10 mouse cellular contexts compared by ENCODE assay signal in the genomic region with DNA sequence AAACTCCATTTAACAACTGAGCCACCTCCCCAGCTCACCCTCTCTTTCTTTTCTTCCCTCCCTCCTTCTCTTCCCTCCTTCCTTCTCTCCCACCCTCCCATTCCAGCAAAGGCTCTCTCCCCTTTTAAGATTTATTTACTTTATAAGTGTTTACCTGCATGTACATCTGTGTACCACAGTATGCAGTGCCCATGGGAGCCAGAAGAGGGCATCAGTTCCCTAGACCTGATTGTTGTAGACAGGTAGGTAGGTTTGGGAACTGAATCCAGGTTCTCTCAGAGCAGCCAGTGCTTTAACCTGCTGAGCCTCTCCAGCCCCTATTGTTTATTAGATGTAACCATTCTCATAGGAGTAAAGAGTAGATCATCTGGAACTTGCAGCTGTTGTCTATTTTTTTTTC. TPM values are rescaled to one million over a fixed set of nuclear protein-coding genes. Genes with fewer than 3 reads are reported as not detected.
DNase-seq lines count a peak whose midpoint lies in the region; ATAC-seq and TF ChIP-seq lines count a peak whose summit lies in the region.
"Had no signal": no experiment of that assay in that cellular context is flagged by ENCODE, and none has a peak within 500 bp of the region (broad histone marks: within the 10 kb centered on the region; RNA-seq: fewer than 3 reads in every experiment).

No protein-coding gene starts in this region.

- in situ Hi-C loops in CH12.LX (cut with MboI; ENCODE audit: low pct_ligation_motif_present, low pct_unique_long_range_greater_than_20kb, low sequenced_read_pairs): no loop called here

- H3K9me3 ChIP-seq in CH12.LX (replicated peaks; ENCODE audit: low read length): no peaks in the 10 kb centered on the region
- no peaks in the 10 kb centered on the region for H3K9me3 ChIP-seq in liver, postnatal 0 days (ENCODE audit: low read length)
- H3K9me3 ChIP-seq: lung, embryonic 15.5 days had no signal

- dilution Hi-C loops in CH12.LX (cut with MboI; ENCODE audit: extremely low pct_ligation_motif_present, extremely low pct_unique_long_range_greater_than_20kb, low sequenced_read_pairs): no loop called here

- no peaks in the 10 kb centered on the region for H3K27me3 ChIP-seq in CH12.LX (replicated peaks)
- H3K27me3 ChIP-seq in liver, postnatal 0 days (ENCODE audit: insufficient read depth, low read length): no peaks in the 10 kb centered on the region
- H3K27me3 ChIP-seq: lung, embryonic 15.5 days had no signal

- H3K4me1 ChIP-seq in CH12.LX (ENCODE audit: control insufficient read depth in 1 of 2, insufficient read depth in 2 of 2): no peaks in the 10 kb centered on the region
- no peaks in the 10 kb centered on the region for H3K4me1 ChIP-seq in liver, postnatal 0 days (ENCODE audit: insufficient read depth)

- H3K36me3 ChIP-seq in CH12.LX (replicated peaks in 1 of 2; ENCODE audit: control insufficient read depth in 1 of 2, insufficient read depth in 1 of 2, low read length in 1 of 2): no peaks in the 10 kb centered on the region
- no peaks in the 10 kb centered on the region for H3K36me3 ChIP-seq in liver, postnatal 0 days (replicated peaks; ENCODE audit: insufficient read depth, low read length)
- H3K36me3 ChIP-seq: lung, embryonic 15.5 days had no signal

- no peak overlapping the region for H3K4me2 ChIP-seq in CH12.LX (ENCODE audit: insufficient read depth, low read depth, poor library complexity, severe bottlenecking)
- H3K4me2 ChIP-seq in liver, postnatal 0 days (ENCODE audit: low read depth, low read length): no peak overlapping the region
- H3K4me2 ChIP-seq: lung, embryonic 15.5 days had no signal

- no peak overlapping the region for H3K4me3 ChIP-seq in layer of hippocampus, adult 2 months
- no peak overlapping the region for H3K4me3 ChIP-seq in CH12.LX (replicated peaks in 1 of 3; ENCODE audit: low read depth in 2 of 3, low read length in 2 of 3, poor library complexity in 1 of 3)
- H3K4me3 ChIP-seq in liver, postnatal 0 days (ENCODE audit: low read depth, low read length): no peak overlapping the region
- H3K4me3 ChIP-seq: lung, embryonic 15.5 days had no signal

- no peak for TF ChIP-seq POLR2A in CH12.LX (IDR thresholded peaks at IDR 0.05; ENCODE audit: low read depth, low read length)

- DNase-seq in cerebellum, postnatal 10 days: peak; percentile 52 to 55
- DNase-seq in cerebellum, adult 11-12 months: no peak
- no peak for DNase-seq in layer of hippocampus, adult 2 months (ENCODE audit: low spot score in 2 of 2)
- DNase-seq in layer of hippocampus, adult 9-11 months: no peak
- DNase-seq in CH12.LX (ENCODE audit: extremely low read depth): peak; percentile 12
- no peak for DNase-seq in liver, postnatal 0 days
- DNase-seq in embryo, embryonic 10 days (ENCODE audit: low spot score): no peak
- DNase-seq in heart, postnatal 14 days: no peak

- ATAC-seq in liver, postnatal 0 days: no peak
- ATAC-seq: hindbrain, embryonic 16.5 days had no signal

- TF ChIP-seq CTCF in layer of hippocampus, adult 2 months (conservative IDR thresholded peaks at IDR 0.05): peak; percentile 66
- TF ChIP-seq CTCF in CH12.LX (conservative IDR thresholded peaks at IDR 0.05 in 1 of 2, IDR thresholded peaks at IDR 0.05 in 1 of 2; ENCODE audit: low read depth in 2 of 2, low read length in 2 of 2): peak in 1 of 2 experiments; percentile 31; a peak in 1 of 4 replicates
- peak; percentile 45 for TF ChIP-seq CTCF in liver, postnatal 0 days (IDR thresholded peaks at IDR 0.05; ENCODE audit: low read depth)

- no peak for TF ChIP-seq EP300 in CH12.LX (IDR thresholded peaks at IDR 0.05; ENCODE audit: low read length)
- TF ChIP-seq EP300 in liver, postnatal 0 days (IDR thresholded peaks at IDR 0.05; ENCODE audit: low read depth): no peak

- no peak overlapping the region for H3K27ac ChIP-seq in layer of hippocampus, adult 2 months
- H3K27ac ChIP-seq in CH12.LX (ENCODE audit: insufficient read depth, low read depth): no peak overlapping the region
- no peak overlapping the region for H3K27ac ChIP-seq in liver, postnatal 0 days (ENCODE audit: low read depth)
- H3K27ac ChIP-seq: lung, embryonic 15.5 days had no signal

- intact Hi-C loops in heart, postnatal 14 days (cut with DNase I): no loop called here

- no peak overlapping the region for H3K9ac ChIP-seq in CH12.LX (ENCODE audit: insufficient read depth, low read depth)
- no peak overlapping the region for H3K9ac ChIP-seq in liver, postnatal 0 days (replicated peaks)
- H3K9ac ChIP-seq: lung, embryonic 15.5 days had no signal

- H3K79me2 ChIP-seq in CH12.LX (replicated peaks; ENCODE audit: control insufficient read depth, extremely low read depth, insufficient read depth, poor library complexity, severe bottlenecking): no peaks in the 10 kb centered on the region

- TF ChIP-seq RAD21 in CH12.LX (IDR thresholded peaks at IDR 0.05; ENCODE audit: low read depth, low read length): peak; percentile 6

TF ChIP-seq in CH12.LX, 34 proteins besides CTCF, POLR2A, EP300 and RAD21:
- TF ChIP-seq NELFE (IDR thresholded peaks at IDR 0.05; ENCODE audit: low read depth, low read length) (no peak), USF2 (conservative IDR thresholded peaks at IDR 0.05; ENCODE audit: low read depth, low read length) (no peak), UBTF (IDR thresholded peaks at IDR 0.05; ENCODE audit: low read depth, low read length) (no peak), MEF2A (IDR thresholded peaks at IDR 0.05; ENCODE audit: borderline replicate concordance, low read depth, low read length) (no peak), E2F4 (IDR thresholded peaks at IDR 0.05; ENCODE audit: insufficient replicate concordance, low read depth, low read length) (no peak), ZKSCAN1 (IDR thresholded peaks at IDR 0.05; ENCODE audit: borderline replicate concordance, low read depth, low read length) (no peak), IRF4 (IDR thresholded peaks at IDR 0.05; ENCODE audit: low read depth, low read length) (no peak), GABPA (IDR thresholded peaks at IDR 0.05; ENCODE audit: insufficient replicate concordance, low read depth, low read length) (no peak), MXI1 (IDR thresholded peaks at IDR 0.05; ENCODE audit: low read depth, low read length) (no peak), BHLHE40 (IDR thresholded peaks at IDR 0.05; ENCODE audit: low read depth, low read length) (no peak), TCF12 (IDR thresholded peaks at IDR 0.05; ENCODE audit: low read depth, low read length) (no peak), KAT2A (IDR thresholded peaks at IDR 0.05; ENCODE audit: insufficient replicate concordance, low read length) (no peak), HCFC1 (IDR thresholded peaks at IDR 0.05; ENCODE audit: low read depth, low read length) (no peak), SIN3A (IDR thresholded peaks at IDR 0.05; ENCODE audit: low read length) (no peak), PAX5 (IDR thresholded peaks at IDR 0.05; ENCODE audit: low read length) (no peak), ELF1 (IDR thresholded peaks at IDR 0.05; ENCODE audit: low read depth, low read length) (no peak), ETS1 (conservative IDR thresholded peaks at IDR 0.05; ENCODE audit: low read depth, low read length) (no peak), POLR2AphosphoS2 (IDR thresholded peaks at IDR 0.05; ENCODE audit: low read depth, low read length) (no peak), ZMIZ1 (IDR thresholded peaks at IDR 0.05; ENCODE audit: low read depth, low read length) (no peak)

RNA-seq across cellular contexts. Expression of a gene that starts 14.4 kb away (rescaled TPM):
- total RNA-seq in layer of hippocampus, adult 2 months (2021): 10 to 100 TPM; 30.4 to 31.7 TPM
- total RNA-seq in CH12.LX (2012; rRNA removed) (2.8 and 4.8 TPM in 2 replicates), CH12.LX (2014; rRNA removed) (1.4 and 1.8 TPM in 2 replicates)
- polyA plus RNA-seq in CH12.LX (2012; ENCODE audit: insufficient read length, low read depth): 2.8 and 3.4 TPM in 2 replicates
- polyA plus RNA-seq in liver, postnatal 0 days (2015; fragmentation: Nextera tagmentation; extraction: Ambion mirVana): 1.2 and 1.3 TPM in 2 replicates
- total RNA-seq in heart, postnatal 14 days (2021): 10 to 100 TPM; 11.7 to 15.2 TPM

RNA-seq across cellular contexts. Expression of a gene that starts 14.5 kb away (rescaled TPM):
- total RNA-seq in layer of hippocampus, adult 2 months (2021): 100 to 1,000 TPM; 108 to 113 TPM
- total RNA-seq in CH12.LX (2012; rRNA removed) (44.6 and 48.4 TPM in 2 replicates), CH12.LX (2014; rRNA removed) (18.4 and 20.2 TPM in 2 replicates)
- 37.9 and 46.8 TPM in 2 replicates for polyA plus RNA-seq in CH12.LX (2012; ENCODE audit: insufficient read length, low read depth)
- 3.3 and 4.8 TPM in 2 replicates for polyA plus RNA-seq in liver, postnatal 0 days (2015; fragmentation: Nextera tagmentation; extraction: Ambion mirVana)
- total RNA-seq in heart, postnatal 14 days (2021): 10 to 100 TPM; 68.4 to 72.4 TPM

Comparison
In these comparisons a context has a peak if more than half of its experiments do, and no peak if none do; other contexts are left out.
1. DNase-seq: peak in cerebellum, postnatal 10 days (2 of 2) and CH12.LX (single experiment); none in cerebellum, adult 11-12 months (single experiment), layer of hippocampus, adult 2 months (0 of 2), layer of hippocampus, adult 9-11 months (single experiment), liver, postnatal 0 days (single experiment), embryo, embryonic 10 days (single experiment) and heart, postnatal 14 days (0 of 2).